Mouse (Mus musculus) kidney, embryonic 14.5 days (tissue): ENCODE results near the gene Abhd16b. TPM values are rescaled to one million over a fixed set of nuclear protein-coding genes. Genes with fewer than 3 reads are reported as not detected.
A peak's percentile ranks its signal among the peaks of the same experiment; 100 is the strongest.

ENCODE experiments used
- ATAC-seq: fragments of 200-750 bp; cut with Nextera tagmentation; 2 replicates; pipeline ENCODE4 v1.8.0; 2017; ENCODE audit warnings: moderate number of reproducible peaks, mild to moderate bottlenecking, moderate TSS enrichment, moderate library complexity; ENCODE audit not compliant: low FRiP score, low TSS enrichment
- H3K27ac ChIP-seq: fragments of 300-500 bp; sonication (generic); 2 replicates; pipeline ENCODE4 v1.5.1; 2014; ENCODE audit warnings: low read depth, mild to moderate bottlenecking, low read length, moderate library complexity, mixed read lengths
- H3K27me3 ChIP-seq: fragments of 300-500 bp; sonication (generic); 2 replicates; pipeline ENCODE4 v1.6.1; 2014; ENCODE audit warnings: mild to moderate bottlenecking, low read length; ENCODE audit not compliant: control insufficient read depth, insufficient read depth
- H3K36me3 ChIP-seq: fragments of 300-500 bp; sonication (generic); 2 replicates; pipeline ENCODE4 v1.6.1; 2014; ENCODE audit warnings: low read length, mixed read lengths; ENCODE audit not compliant: control insufficient read depth, insufficient read depth
- H3K4me1 ChIP-seq: fragments of 300-500 bp; sonication (generic); 2 replicates; pipeline ENCODE4 v1.6.1; 2014; ENCODE audit warnings: low read length, mixed read lengths; ENCODE audit not compliant: control insufficient read depth, insufficient read depth
- H3K4me2 ChIP-seq: fragments of 300-500 bp; sonication (generic); replicated peaks from 2 replicates; pipeline ENCODE4 v1.6.1; 2014; ENCODE audit warnings: low read depth, mild to moderate bottlenecking, low read length
- H3K4me3 ChIP-seq: fragments of 300-500 bp; sonication (generic); 2 replicates; pipeline ENCODE4 v1.5.1; 2014; ENCODE audit warnings: mild to moderate bottlenecking, low read length
- H3K9ac ChIP-seq: fragments of 300-500 bp; sonication (generic); 2 replicates; pipeline ENCODE4 v1.6.1; 2014; ENCODE audit warnings: low read depth, mild to moderate bottlenecking, low read length, moderate library complexity
- H3K9me3 ChIP-seq: fragments of 300-500 bp; sonication (generic); 2 replicates; pipeline ENCODE4 v1.6.1; 2016; ENCODE audit warnings: low read length; ENCODE audit not compliant: control insufficient read depth
- WGBS: fragments of 180-500 bp; shearing (Covaris S2); extraction: QIAGEN DNeasy Blood & Tissue Kit; methylation state at CpG from one replicate; pipeline ENCODE4 v1.1.7; 2014; 5-methylcytosine and 5-hydroxymethylcytosine counted together
- polyA plus RNA-seq: library from polyadenylated mRNA; unstranded; fragments of >200 nt; fragmentation: Nextera tagmentation; extraction: Ambion mirVana; gene quantifications from 2 replicates; pipeline ENCODE4 v1.2.1, GENCODE M21; 2014

Gene Abhd16b
- polyA plus RNA-seq, 1 experiment from 2014 or later: 0.19 TPM

DNA sequence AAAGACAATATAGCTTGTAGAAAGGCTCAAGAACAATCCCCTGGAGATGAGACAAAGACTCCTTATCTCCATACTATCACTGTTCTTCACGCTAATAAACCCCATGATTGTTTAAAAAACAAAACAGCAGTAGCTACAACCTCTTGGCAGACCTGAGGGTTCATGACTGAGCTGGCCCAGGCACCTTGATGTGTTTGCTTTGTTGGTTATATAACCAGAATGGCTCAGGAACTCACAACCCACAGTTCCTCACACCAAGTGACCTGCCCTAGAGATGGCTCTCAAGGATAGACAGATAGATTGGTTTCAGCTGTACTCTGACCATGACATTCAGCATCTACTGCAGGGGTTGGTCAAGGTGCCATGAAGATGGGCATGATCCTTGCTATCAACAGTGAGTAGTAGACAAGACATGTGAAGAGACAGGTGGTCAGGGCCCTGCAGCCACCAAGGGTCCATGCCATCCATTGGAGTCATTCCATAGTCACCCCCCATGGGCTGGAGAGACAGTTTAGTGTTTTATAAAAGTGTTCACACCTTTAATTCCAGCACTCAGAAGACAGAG lies 31.4 kb upstream of the Abhd16b start:
- H3K27ac ChIP-seq: no peak overlapping the region
- H3K4me1 ChIP-seq: peaks cover 20% of the 10 kb centered on the region
- WGBS: 79% methylated on average over 1 of the region's 1 CpGs

DNA sequence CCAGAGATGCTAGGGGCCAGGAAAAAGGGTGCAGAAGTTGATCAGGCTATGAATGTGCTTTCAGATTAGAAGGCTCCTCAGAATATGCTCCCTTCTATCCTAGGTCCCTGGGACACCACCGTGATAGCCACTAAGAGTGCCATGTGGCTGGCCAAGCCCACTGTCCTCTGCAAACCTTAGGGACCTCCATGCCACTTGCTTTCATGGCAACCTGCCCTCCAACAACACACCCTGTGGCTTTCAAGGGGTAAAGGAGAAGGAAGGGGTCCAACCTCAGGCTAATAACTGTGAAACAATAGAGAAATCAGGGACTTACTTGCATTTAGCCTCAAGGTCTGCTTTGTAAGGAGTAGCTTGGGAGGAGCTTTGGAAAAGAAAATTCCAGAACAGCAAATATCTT lies 30.4 kb upstream of the Abhd16b start:
- Histone ChIP-seq H3K9ac (no peak overlapping the region), H3K4me2 (peak overlapping the region; percentile 21; the same call in 1 of the 2 replicates)

More for the DNA sequence above, 31.4 kb upstream of the Abhd16b start:
- H3K9ac ChIP-seq: no peak overlapping the region
- H3K4me3 ChIP-seq: no peak overlapping the region
- no peak overlapping the region for H3K4me2 ChIP-seq
- H3K36me3 ChIP-seq: no peaks in the 10 kb centered on the region
- no peak for ATAC-seq
- no peaks in the 10 kb centered on the region for H3K9me3 ChIP-seq
- no peaks in the 10 kb centered on the region for H3K27me3 ChIP-seq

DNA sequence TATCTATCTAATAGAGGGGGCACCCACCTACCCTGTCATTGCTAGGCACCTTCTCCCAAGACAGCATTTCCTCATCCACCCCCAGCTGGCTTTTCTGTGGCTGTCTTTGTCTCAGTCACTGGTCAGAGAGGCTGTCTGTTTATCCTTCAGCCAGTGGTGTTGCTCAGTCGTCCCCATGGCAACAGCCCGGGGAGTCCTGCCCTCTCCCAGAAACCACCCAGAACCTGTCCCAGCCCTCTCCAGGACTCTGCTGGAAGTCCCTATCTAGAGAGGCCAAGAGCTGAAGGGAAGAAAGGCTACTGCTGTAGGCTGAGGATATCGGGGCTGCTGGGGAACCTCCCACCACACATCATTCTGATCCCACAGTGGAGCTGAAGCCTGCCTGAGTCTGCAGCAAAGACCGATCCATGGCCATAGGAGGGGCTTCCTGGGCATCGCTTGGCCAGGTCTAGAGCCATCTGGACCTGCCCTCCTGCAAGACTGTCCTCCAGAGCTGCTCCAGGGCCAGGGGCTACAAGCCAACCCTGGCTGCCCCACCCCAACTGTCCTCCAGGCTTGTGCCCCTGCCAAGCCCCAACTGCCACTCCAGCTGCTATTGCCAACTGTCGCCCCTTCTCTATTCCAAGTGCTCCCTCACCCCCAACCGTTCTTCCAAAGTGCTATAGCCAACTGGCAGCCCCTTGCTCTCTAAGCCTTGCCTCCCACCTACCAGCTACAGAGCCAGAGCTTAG lies 29.8 kb upstream of the Abhd16b start:
- Histone ChIP-seq H3K4me2 (peak overlapping the region; percentile 21), H3K9me3 (no peaks in the 10 kb centered on the region), H3K27me3 (no peaks in the 10 kb centered on the region), H3K27ac (no peak overlapping the region), H3K4me1 (peaks cover 20% of the 10 kb centered on the region), H3K36me3 (no peaks in the 10 kb centered on the region), H3K4me3 (no peak overlapping the region), H3K9ac (no peak overlapping the region)
- ATAC-seq: no peak; the same call in 1 of the 2 replicates
- 37% methylated on average over 7 of the region's 7 CpGs for WGBS

More for the DNA sequence above, 30.4 kb upstream of the Abhd16b start:
- WGBS: 80% methylated on average over 1 of the region's 1 CpGs
- H3K27ac ChIP-seq: no peak overlapping the region
- H3K4me1 ChIP-seq: peaks cover 20% of the 10 kb centered on the region
- H3K27me3 ChIP-seq: no peaks in the 10 kb centered on the region
- no peak for ATAC-seq
- H3K36me3 ChIP-seq: no peaks in the 10 kb centered on the region
- no peaks in the 10 kb centered on the region for H3K9me3 ChIP-seq
- no peak overlapping the region for H3K4me3 ChIP-seq

DNA sequence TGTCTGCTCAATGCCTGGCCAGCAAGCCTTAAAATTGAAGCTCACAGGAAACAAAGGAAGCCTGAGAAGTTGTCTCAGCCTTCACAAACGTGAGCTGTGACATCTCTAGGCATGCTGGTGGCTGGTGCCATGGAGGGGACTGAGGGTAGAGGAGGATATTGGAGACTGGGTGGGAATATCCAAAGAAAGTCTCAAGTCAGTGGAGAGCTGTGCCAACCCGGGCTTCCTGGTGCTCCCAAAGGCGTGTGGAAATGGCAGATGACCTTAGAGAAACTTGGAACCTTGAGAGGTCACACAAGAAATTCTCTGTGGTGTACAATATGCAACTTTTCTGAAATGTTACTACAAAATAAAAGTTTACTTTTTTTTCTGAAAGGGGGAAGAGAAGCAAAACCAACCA lies 27.6 kb upstream of the Abhd16b start:
- ATAC-seq: no peak
- no peaks in the 10 kb centered on the region for H3K27me3 ChIP-seq
- no peak overlapping the region for H3K9ac ChIP-seq
- H3K27ac ChIP-seq: no peak overlapping the region
- no peak overlapping the region for H3K4me2 ChIP-seq
- H3K4me1 ChIP-seq: peaks cover 18% of the 10 kb centered on the region
- 57% methylated on average over 3 of the region's 3 CpGs for WGBS
- no peaks in the 10 kb centered on the region for H3K9me3 ChIP-seq
- no peak overlapping the region for H3K4me3 ChIP-seq
- no peaks in the 10 kb centered on the region for H3K36me3 ChIP-seq

DNA sequence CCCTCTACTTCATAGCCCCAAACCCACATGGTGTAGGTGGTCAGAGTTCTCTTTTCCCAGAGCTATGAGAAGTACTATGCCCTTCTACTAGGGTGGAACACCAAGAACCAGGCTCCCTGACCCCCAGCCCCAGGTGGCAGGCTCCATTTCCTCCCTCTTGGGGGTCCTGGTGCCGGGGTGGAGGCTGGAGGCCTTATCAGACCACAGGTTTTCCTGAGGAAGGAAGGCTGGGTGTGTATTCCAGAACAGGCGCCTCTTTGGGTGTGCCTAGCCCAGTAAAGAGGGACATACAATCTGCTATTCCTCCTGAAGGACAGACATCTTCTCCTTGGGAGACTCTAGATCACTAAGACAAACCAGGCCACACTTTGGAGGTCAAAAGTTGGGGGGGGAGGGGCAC lies 22.7 kb upstream of the Abhd16b start:
- Histone ChIP-seq H3K4me1 (0 out of 2 replicates have a peak, but pooled peaks cover 9% of the 10 kb centered on the region), H3K9me3 (no peaks in the 10 kb centered on the region), H3K9ac (no peak overlapping the region), H3K27me3 (no peaks in the 10 kb centered on the region), H3K27ac (no peak overlapping the region; the same call in 1 of the 2 replicates), H3K36me3 (no peaks in the 10 kb centered on the region), H3K4me2 (no peak overlapping the region), H3K4me3 (no peak overlapping the region)
- WGBS: 59% methylated on average over 2 of the region's 2 CpGs
- no peak for ATAC-seq

DNA sequence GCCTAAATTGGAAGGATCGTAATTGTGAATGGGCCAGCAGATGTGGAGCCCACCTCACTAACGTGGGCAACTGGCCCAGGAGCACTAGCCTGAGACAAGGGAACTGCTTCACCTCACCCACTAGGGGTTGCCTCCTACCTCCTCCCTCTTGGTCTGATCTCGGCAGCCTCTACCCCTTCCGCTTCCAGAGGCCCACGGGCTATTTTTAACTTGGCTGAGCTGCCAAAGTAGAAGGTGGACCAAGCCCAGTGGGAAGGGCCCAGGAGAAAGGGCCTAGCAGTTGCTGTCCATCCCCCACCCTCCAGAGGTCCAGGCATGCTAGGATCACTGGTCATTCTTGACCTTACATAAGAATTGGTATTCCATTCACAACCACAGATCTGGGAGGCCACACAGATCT lies 21.8 kb upstream of the Abhd16b start:
- Histone ChIP-seq H3K27ac (no peak overlapping the region), H3K27me3 (no peaks in the 10 kb centered on the region), H3K4me1 (0 out of 2 replicates have a peak, but pooled peaks cover 9% of the 10 kb centered on the region), H3K36me3 (no peaks in the 10 kb centered on the region), H3K4me2 (no peak overlapping the region), H3K4me3 (no peak overlapping the region), H3K9me3 (no peaks in the 10 kb centered on the region), H3K9ac (no peak overlapping the region)
- ATAC-seq: 0 out of 2 replicates have a peak, but pooled peaks have one; percentile 43
- WGBS: 52% methylated on average over 5 of the region's 5 CpGs

DNA sequence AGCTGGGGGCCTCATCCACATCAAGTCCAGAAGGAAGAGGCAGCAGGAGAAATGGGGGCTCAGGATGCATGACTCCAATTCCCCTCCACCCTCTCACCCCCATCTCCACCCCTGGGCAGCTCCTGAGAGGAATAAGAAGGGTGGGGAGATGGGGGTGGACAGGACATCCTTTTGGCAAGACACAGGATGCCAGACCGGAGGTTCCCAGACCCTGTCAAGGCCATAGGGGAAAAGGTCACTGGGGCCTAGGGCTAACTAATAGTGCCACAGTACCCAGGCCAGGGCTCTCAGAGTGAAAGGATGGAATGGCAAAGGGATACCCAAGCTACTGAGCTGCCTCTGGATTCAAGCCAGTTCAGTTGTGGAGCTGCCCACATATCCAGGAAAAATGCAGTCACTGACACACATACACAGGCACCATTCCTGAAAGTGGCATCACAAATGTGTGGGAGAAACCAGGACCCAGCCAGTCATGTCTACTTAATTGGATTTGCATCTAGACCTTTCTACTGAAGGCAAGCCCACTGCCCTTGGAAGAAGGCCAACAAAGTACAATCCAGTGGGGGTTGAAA lies 20.7 kb upstream of the Abhd16b start:
- Histone ChIP-seq H3K27ac (no peak overlapping the region), H3K4me2 (no peak overlapping the region), H3K27me3 (no peaks in the 10 kb centered on the region), H3K36me3 (no peaks in the 10 kb centered on the region), H3K4me3 (no peak overlapping the region), H3K9ac (no peak overlapping the region), H3K4me1 (0 out of 2 replicates have a peak, but pooled peaks cover 9% of the 10 kb centered on the region), H3K9me3 (no peaks in the 10 kb centered on the region)
- WGBS: 60% methylated on average over 1 of the region's 1 CpGs
- ATAC-seq: no peak

DNA sequence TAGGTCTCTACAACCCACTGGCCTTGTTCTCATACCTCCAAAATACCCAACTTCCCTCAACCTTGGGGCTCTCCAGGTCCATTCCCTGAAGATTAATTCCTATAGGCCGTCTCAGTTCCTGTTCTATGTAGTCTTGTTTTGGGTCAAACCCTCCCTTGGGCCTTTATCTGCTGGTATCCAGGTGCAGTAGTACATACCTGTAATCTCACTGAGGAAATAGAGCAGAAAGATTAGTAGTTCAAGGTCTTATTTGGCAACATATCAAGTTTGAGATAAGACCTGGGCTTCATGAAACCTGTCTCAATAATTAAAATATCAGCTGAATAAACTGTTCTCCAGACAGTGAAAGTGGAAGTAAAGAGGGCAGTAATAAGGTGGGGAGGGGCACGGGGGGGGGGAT lies 9.9 kb upstream of the Abhd16b start:
- Histone ChIP-seq H3K36me3 (no peaks in the 10 kb centered on the region), H3K9ac (no peak overlapping the region), H3K27ac (no peak overlapping the region), H3K4me1 (peaks cover 28% of the 10 kb centered on the region), H3K4me3 (no peak overlapping the region), H3K27me3 (no peaks in the 10 kb centered on the region), H3K9me3 (no peaks in the 10 kb centered on the region), H3K4me2 (no peak overlapping the region)
- 68% methylated on average over 2 of the region's 2 CpGs for WGBS
- no peak for ATAC-seq
